Mouse (Mus musculus) erythroblast, adult 5-6 weeks (primary cell): ENCODE results near the gene Afdn. TPM values are rescaled to one million over a fixed set of nuclear protein-coding genes. Genes with fewer than 3 reads are reported as not detected.

ENCODE experiments used
- ATAC-seq: replicated peaks from 2 replicates; pipeline ENCODE4 v1.8.0; 2016; ENCODE audit warnings: moderate number of reproducible peaks, mild to moderate bottlenecking, moderate TSS enrichment, inconsistent platforms; ENCODE audit not compliant: poor library complexity, low FRiP score, severe bottlenecking
- total RNA-seq, 2 experiments: library from RNA; stranded (forward) in 1 of 2; stranded (reverse) in 1 of 2; fragments of 150-400 nt in 1 of 2; fragments of 200-764, 138-1000 nt in 1 of 2; gene quantifications; 2 replicates each; pipeline versions ENCODE4 v1.2.3 to v1.2.4; 2015 to 2017; ENCODE audit warnings: low replicate concordance in 2 of 2

The Afdn gene
- total RNA-seq, 2 experiments from 2014 or later, result 1.7 to 13.6 TPM

DNA sequence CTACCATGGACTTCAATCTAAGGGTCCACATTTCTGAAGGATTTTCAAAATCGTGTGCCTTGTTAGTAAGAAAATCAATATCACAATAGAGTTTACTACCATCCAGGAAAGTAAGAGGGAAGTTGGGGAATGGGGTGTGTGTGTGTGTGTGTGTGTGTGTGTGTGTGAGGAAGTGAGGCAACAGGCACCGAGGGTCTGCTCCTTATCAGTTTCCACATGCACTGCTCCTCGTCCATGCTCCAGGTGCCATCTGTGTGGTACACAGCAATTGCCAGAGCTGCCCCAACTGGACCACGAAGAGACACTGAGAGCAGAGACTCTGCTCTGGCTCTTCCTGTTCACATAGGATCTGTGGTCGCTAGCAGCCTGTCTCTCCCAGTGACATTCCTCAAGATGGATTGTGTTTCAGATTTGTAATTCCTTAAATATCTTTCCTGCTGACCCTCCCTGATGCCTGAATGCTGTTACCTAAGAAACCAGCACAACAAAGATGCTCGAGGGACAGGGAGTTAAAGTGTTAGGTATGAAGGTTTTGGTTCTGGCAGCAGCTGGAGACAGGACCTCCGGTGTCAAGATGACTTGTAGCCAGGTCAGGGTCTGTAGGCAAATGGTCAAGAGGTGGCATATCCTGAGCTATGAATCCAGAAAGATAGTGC lies 22.1 kb upstream of the Afdn start:
- no peak for ATAC-seq

DNA sequence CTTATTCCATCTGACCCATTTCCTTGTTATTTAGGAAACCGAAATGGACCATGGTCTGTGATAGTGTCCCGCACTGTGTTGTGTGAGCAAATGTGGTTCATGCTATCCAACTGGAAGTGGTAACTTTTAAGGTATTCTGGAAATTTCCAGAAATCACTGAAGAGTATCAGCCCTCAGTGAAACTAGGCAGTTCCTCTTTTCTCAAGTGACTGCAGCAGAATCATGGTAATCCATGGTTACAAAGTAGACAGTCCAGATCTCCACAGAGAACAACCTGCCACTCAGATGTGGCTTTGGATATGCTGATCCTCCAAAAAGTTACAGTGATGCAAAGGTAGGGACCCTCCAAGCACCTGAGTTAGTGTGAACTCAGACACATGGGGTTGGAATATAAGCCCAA lies 21.4 kb upstream of the Afdn start:
- ATAC-seq, result no peak

DNA sequence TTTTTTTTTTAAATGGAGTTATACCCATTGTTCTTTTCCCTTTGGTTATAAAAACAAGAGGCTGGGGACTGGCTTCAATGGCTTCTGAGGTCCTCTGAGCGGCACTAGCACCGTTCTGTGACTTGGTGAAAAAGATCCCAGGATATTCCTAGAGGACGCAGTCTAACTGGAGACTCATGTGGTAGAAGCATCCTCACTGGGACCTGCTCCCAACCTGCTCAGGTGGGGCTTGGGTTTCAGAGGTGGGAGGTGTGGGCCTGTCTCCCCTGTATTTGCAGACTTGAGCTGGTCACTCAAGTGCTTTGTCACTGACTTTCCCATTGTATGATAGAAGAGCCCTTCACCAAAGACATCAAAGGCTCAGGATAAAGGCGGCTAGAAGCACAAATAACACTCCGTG lies 20.4 kb upstream of the Afdn start:
- ATAC-seq, result no peak

DNA sequence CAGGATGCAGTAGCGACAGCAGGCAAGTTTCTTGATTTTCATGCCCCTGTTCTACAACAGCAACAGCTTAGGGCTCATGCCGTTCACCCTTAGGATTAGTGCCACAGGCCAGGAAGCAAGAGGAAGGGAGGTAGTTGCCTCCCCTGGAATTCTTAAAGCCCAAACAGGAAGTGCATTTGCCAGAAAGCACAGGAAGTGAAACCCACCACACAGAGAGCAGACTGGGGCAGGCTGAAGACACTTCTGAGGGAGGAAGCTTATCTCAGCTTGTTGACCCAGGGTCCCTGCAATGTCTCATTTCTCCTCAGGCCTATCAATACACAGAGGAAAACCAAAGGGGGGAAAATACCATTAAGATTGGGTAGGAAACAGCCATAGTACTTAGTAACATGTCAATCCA lies 19.5 kb upstream of the Afdn start:
- no peak for ATAC-seq

DNA sequence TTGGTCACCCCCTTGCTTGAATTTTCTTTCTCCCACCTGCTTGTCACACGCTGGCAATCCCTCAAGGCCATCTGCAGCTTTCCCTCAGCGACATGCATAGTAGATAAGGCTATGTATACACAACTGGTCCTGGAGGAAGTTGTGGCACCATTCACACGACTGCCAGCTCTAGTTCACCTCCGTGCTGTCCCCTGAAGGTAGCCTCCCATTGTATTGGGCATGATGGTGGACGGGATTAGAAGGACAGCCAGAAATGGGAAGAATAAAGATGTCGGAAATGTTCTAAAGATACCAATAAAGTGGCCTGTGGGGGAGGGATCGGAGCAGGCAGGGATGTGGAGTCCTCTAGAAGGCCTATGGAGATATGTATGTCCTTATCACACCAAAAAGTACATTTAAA lies 18.7 kb upstream of the Afdn start:
- no peak for ATAC-seq

DNA sequence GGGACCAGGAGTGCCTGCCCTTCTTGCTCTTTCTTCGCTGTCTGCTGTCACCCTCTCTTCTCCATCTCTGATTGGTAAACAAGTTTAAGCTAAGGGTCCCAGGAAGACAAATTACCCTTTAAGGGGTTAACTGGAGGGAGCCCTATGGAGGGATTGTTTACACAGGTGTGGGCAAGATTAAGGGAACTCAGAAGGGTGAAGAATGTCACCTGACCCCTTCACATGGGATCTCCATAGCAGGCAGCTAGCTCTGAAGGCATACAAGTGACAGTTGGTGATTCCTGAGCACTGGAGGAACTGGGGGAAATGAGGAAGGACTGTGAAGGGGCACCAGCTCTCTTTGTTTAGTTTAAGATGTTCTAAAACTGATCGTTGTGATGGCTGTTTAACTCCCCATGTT lies 18.0 kb upstream of the Afdn start:
- ATAC-seq, result no peak

DNA sequence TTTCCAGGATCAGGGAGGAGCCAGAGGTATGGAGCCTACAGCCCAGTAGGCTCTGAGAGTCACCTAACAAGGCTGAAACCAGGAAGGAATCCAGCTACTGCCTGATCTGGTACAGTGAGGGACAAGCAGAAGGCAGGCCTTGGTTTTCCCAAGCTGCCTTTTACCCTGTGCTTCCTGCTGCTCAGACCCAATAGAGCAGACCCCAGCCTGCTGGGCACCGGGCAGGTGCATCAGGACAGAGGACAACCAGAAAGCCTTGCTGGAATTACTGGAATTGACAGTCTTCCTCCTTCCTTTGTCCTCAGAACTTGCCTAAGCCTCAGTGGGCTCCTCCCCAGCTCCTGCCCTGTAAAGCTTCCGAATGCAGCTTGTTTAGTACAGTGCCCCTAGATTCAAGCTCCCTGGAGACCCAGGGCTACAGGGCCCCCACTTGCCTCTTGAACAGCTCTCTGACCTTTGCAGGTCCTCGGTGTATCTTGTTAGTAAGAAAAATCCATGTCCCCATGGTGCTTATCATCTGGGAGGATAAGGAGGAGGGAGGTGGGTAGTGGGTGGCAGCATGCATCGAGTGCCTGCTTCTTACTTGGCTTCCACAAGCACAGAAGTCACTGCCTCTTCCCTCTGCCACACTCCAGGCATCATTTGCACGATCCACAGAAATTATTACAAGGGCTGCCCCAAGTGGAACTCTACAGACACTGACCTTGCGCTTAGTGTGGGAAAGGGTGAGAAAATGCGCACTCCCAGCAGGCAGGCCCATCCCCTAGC lies 17.2 kb upstream of the Afdn start:
- ATAC-seq, result no peak

DNA sequence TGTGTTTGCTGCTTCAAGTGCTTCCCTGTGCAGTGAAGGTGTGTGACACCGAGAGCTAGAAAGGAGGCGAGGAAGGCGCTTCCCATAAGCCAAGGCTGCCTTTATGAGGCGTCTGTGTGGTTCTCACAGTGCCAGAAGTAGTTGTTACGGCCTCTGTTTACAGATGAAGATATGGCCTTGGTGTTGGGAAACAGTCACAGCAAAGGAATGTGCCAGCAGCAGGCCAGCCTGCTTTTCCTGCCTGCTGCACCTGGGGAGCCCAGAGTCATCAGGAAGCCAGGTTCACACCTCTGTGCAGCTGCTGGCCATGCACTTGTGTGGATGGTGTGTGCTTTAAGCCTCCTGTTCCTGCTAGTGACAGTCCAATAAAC lies 16.6 kb upstream of the Afdn start:
- no peak for ATAC-seq

DNA sequence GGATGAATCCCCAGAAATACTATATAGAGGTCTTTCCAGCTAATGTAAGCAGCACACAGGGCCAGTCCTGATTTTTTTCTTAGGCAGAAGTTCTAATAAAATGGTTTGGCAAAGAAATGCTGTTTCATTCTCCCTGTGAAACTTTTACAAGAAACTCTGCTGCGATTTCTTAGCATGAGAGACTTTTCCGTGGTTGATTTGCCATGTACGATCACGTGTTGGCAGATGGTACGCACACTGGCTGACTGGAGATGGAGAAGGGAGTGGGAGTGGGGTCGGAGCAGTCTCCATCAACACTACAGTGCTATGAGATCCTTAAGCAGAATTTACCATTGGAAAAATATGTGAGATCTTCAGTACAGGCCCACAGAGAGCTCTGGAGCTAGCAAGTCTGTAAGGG lies 16.1 kb upstream of the Afdn start:
- no peak for ATAC-seq

DNA sequence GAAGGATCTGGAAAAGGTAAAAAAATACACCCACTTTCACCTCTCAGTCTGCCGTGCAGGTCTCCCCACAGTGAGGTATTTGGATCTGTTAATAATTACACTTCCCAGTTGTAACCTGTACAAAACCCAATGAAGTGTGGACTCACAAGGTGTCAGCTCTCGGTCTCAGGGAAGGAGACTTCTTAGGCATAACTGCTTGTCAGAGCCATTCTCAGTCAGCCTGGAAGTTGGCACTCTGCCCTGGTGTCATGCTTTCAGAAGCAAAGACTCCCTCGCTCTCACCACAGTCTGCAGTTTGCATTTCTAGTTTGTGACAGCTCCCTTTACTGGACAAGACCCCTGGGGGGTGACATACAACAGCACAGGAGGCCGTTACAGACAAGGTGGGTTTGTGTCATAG lies 15.5 kb upstream of the Afdn start:
- ATAC-seq, result no peak

DNA sequence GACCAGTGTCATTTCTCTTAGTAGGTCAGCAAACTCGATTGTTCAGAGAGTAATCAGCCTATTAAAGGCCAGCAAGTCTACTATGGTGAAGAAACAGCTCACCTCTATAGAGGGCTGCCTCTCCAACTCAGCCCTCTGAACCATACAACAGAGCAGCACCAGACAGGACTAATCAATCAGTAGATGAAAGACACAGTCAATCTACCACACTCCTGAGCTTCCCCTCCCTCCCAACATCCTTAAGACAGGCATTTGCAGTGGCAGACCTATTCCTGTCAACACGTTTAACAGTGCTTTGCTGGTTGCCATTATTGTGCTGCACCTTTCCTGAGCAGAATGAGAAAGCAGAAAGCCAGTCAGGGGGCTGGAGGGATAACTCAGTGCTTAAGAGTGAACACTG lies 15.0 kb upstream of the Afdn start:
- ATAC-seq, result no peak

DNA sequence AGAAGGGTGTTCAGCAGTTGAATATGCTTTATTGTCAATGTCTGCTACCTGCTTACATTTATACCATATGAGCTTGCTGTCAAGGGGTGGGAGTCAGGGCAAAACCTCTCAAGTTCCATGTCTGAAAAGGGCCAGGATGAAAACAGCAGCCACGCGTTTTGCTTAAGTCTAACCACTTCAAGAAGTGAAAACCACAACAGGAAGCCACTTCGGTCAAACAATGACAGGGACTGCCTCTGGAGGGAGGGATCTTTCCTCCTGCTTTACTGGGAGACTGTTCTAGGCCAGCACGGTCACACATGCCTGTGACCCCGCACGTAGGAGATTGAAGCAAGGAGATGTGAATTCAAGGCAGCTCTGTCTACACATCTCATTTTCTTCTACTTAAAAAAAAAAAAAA lies 14.0 kb upstream of the Afdn start:
- no peak for ATAC-seq

DNA sequence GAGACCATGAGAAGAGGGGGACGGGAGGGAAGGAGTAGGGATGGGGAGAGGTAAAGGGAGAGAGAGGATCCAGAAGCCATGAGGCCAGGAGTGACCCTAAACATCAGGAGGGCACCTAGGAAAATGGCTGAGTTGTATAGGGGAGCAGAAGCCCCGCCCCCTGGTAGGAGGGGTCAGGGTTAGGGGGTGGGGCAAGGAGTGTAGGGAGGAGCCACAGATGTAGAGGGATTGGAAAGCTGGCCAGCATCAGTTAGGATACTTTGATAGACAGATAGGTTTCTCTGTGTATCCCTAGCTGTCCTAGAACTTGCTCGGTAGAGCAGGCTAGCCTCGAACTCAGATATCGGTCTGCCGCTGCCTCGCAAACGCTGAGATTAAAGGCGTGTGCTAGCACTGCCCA lies 12.7 kb upstream of the Afdn start:
- ATAC-seq, result no peak

DNA sequence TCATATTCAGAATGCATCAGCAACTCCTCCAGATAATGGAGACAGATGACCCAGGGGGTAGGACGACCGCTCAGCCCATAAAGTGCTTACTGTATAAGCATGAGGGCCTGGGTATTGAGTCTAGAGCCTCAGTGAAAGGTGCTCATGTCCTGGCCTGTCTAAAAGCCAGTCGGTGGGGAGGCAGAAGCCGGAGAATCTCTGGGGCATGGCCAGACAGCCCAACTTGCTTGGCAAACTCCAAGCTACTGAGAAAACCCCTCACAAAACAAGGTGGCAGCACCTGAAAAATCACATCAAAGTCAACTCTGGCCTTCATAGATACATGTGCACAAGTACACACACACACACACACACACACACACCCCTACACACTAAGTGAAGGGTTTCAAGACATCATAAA lies 11.3 kb upstream of the Afdn start:
- no peak for ATAC-seq

DNA sequence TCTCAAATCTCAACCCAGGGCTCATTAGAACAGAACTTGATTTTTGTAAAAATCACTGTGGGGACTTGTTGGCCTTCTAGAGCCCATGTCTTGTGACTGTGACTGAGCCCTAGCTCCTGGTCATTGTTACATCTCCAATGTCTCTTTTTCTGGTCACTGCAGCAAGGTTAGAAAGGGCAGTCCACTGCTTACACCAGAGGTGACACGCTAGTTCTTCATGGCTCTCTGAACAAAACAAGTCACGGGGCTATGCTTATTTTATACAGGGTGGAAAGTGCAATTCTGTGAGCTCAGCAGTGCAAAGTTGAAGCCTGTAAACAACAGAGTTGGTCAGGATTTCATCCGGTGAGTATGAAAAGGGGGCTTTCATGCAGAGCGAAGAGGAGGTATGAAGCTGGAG lies 6.4 kb upstream of the Afdn start:
- no peak for ATAC-seq

DNA sequence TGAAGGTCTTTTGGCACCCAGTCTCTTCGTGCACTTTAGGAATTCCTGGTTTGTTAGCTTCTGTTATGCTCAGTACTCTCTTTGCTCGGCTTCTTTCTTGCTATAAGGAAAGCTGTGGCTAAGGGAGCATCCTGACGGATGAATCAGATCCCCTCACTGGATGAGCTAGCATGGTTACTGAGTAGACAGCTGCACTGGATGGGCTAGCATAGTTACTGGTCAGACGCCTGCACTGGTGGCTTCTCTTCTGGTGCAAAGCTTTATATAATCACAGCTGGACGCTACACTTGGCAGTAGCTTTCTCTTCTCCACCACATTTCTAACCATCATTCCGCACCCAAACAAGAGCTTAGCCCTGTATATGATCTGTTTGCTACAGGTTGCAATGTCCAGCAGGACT lies 5.4 kb upstream of the Afdn start:
- ATAC-seq, result no peak

DNA sequence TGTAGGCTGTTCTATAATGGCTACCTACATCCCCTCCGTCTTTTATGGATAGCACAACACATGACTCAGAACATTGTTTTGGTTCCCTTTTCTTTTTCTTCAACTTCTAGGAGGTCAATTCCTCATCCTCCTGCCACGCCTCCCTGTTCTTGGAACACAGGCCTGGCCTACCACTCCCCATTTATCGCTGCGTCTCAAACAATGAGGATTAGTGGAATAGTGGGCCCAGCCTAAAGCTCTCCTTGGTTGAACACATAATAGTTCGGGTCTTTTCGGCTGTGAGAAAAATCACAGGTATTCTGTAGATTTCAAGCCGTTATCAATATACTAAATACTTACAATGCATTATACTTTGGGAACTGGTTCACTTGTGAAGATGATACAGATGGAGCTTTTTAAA lies 1.8 kb upstream of the Afdn start:
- ATAC-seq, result no peak

DNA sequence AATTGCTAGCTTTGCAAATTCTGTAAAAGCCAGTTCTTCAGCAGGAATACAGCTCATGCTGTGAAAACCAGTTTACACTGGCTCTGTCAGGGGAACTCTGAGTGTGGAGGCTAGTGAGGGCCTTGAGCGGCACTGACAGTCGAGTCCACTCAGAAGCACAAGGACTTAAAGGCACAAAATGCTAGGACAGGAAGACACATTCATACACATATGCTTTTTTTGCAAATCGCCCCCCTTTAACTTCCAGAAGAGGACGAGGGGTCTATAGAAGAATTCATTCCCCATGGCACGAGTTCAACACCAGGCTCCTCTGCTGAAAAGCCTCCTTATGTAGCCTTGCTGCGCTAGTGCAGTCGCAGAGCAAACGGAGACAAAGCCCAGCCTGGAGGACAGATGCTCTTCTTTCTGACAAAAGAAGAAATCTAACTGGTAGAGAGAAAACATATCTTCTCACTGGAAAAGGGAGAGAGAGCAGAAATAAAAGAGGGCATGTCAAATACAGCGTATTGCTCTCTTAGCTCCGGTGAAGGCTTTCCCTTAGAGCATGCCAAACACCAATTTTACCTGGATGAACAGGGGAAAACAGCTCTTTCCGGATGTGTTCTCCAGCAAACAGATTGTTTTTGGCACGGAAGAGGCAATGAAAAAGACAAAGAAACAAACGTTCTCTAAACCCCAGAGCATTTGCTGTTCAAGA lies 1.0 kb upstream of the Afdn start:
- ATAC-seq, result no peak

DNA sequence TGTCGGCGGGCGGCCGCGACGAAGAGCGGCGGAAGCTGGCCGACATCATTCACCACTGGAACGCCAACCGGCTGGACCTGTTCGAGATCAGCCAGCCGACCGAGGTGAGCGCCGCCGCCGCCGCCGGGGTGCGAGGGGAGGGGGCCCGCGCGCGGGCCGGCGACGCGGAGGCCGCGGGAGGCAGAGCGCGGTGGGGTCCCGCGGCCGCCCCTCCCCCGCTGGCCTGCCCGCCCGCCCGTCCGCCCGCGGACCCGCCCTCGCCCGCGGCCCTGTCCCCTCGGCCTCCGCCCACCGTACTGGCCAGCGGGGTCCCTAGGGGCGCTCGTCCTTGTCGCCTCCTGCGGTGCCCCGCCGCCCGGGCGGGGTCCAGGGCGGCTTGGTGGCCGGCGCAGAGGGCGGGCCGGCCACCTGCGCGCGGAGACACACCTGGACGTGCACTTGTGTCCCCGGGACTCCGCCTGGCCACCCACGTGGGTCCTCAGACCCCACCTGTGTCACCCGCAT lies 388 bp downstream of the Afdn start:
- no peak for ATAC-seq

DNA sequence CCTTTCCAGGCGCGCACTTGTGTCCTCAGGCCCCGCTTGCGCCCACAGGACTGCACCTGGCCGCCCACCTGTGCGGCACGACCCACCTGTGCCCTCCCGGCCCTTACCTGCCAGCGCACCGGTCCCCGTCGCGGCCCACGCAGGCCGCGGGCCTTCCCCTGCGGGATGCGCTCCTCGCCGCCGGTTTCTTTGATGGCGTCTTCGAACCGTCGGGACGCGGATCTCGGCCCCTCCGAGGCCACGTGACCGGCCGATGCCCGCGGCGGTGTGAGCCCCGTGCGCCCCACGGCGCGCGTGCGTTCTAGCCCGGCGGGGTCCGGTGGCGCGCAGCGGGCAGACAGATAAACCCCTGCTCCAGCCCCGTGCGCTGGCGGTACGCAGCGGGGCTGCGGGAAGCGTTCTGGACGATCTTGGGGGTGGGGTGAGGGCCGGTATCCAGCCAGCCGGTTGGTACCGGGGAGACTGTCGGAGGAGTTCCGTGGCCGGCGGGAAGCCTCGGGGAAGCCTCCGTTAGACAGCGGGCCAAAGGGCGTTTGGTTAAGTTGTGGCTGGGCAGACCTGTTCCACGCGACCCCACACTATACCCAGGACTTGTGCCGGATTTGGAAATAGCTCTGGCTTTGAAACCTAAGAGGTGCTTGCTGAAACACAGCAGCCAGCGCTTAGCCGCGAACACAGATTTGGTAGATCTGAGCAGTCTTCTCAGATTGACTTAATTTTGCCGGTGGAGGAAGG lies 1.0 kb downstream of the Afdn start, which contains the start of gene Tcte2:
TSS of gene Tcte2 (minus strand) at position 647 of the 735 bp plus-strand sequence.
- ATAC-seq, result no peak
